Mouse (Mus musculus): ENCODE measurements around the gene Tbc1d4. TPM values are rescaled to one million over a fixed set of nuclear protein-coding genes. Genes with fewer than 3 reads are reported as not detected.

Gene Tbc1d4
- polyA plus RNA-seq, 1 experiment: 1.9 TPM

DNA sequence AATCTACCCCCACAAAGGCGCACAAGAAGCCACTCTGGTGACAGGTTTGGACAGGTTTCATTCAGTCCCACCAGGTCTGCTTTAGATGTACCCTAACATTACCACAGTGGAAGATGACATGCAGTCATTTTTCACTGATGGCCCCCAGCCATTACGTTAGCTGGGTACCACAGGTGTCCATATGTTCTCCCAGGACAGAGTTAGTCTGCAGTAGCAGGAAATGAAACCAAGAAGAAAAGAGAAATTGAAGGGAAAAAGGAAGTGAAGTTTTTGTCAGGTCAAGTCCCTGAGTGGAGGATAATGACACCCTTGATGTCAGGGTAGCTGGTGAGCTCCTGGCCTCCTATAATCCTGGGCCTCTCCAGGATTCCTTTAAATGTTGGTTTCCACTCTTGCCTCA, 89.0 kb downstream of the Tbc1d4 start:
- TF ChIP-seq FOSL1 (IDR thresholded peaks at IDR 0.05; ENCODE audit: insufficient read depth, low read length, poor library complexity, severe bottlenecking) (no peak), MYOG (IDR thresholded peaks at IDR 0.05; ENCODE audit: control insufficient read depth, extremely low read depth, insufficient read length) (no peak), USF1 (IDR thresholded peaks at IDR 0.05; ENCODE audit: low read depth) (no peak), MAX (IDR thresholded peaks at IDR 0.05) (no peak), MYOD1 (IDR thresholded peaks at IDR 0.05; ENCODE audit: control insufficient read depth, insufficient read length, low read depth) (no peak), CTCF (IDR thresholded peaks at IDR 0.05; ENCODE audit: control insufficient read depth, insufficient read depth, insufficient read length) (no peak), CEBPB (IDR thresholded peaks at IDR 0.05; ENCODE audit: low read depth) (no peak)
- Histone ChIP-seq H3K36me3 (ENCODE audit: control insufficient read depth, insufficient read depth) (no peaks in the 10 kb centered on the region), H3K4me3 (ENCODE audit: insufficient read depth, poor library complexity, severe bottlenecking) (no peak overlapping the region), H3K79me3 (ENCODE audit: low read depth) (no peaks in the 10 kb centered on the region), H3K27me3 (ENCODE audit: control insufficient read depth, insufficient read depth, insufficient read length) (no peaks in the 10 kb centered on the region), H3K79me2 (ENCODE audit: control insufficient read depth, insufficient read depth) (no peaks in the 10 kb centered on the region), H3ac (ENCODE audit: control insufficient read depth, insufficient read length, low read depth) (no peak overlapping the region)

DNA sequence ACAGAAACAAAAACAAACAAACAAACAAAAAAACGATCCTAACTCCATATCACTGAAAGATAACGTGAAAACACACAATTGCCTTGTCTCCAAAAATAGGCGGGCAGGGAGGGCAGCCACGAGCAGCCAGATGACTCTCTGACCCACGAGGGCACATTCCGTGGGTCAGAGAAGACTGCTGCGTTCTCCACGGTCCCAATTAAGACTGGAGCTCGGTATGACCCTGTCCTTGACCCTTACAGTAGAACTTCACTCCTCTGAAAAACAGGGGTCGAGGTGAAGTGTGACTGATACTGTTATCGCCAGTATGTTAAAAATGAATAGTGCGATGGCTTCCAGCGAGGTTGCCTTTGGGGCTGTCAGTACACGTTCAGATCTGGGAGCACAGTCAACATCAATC, 90.7 kb downstream of the Tbc1d4 start:
- Histone ChIP-seq H3K27me3 (ENCODE audit: control insufficient read depth, insufficient read depth, insufficient read length) (no peaks in the 10 kb centered on the region), H3K79me2 (ENCODE audit: control insufficient read depth, insufficient read depth) (no peaks in the 10 kb centered on the region), H3K4me3 (ENCODE audit: insufficient read depth, poor library complexity, severe bottlenecking) (no peak overlapping the region), H3ac (ENCODE audit: control insufficient read depth, insufficient read length, low read depth) (no peak overlapping the region), H3K79me3 (ENCODE audit: low read depth) (no peaks in the 10 kb centered on the region), H3K36me3 (ENCODE audit: control insufficient read depth, insufficient read depth) (no peaks in the 10 kb centered on the region)
- TF ChIP-seq CEBPB (IDR thresholded peaks at IDR 0.05; ENCODE audit: low read depth) (no peak), MAX (IDR thresholded peaks at IDR 0.05) (no peak), MYOG (IDR thresholded peaks at IDR 0.05; ENCODE audit: control insufficient read depth, extremely low read depth, insufficient read length) (no peak), USF1 (IDR thresholded peaks at IDR 0.05; ENCODE audit: low read depth) (no peak), FOSL1 (IDR thresholded peaks at IDR 0.05; ENCODE audit: insufficient read depth, low read length, poor library complexity, severe bottlenecking) (no peak), CTCF (IDR thresholded peaks at IDR 0.05; ENCODE audit: control insufficient read depth, insufficient read depth, insufficient read length) (no peak), MYOD1 (IDR thresholded peaks at IDR 0.05; ENCODE audit: control insufficient read depth, insufficient read length, low read depth) (no peak)

DNA sequence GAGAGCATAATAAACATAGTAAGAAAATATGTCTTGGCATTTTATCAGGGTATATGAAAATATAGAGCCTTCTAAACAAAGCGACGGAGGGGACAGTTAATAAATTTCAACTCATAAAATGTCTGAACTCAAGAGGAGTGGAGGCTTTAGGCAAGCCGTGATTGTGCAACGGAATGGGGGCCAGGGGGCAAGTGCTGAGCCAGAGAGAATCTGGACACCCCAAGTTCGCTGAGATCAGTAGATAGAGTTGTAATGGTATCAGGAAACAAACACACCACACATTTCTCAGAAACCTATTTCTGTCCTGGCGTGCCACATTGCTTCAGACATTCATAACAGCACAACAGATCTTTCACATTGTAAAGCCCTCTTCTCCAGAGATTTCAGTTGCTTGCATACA, 91.2 kb downstream of the Tbc1d4 start:
- H3K27me3 ChIP-seq (ENCODE audit: control insufficient read depth, insufficient read depth, insufficient read length): no peaks in the 10 kb centered on the region
- no peaks in the 10 kb centered on the region for H3K36me3 ChIP-seq (ENCODE audit: control insufficient read depth, insufficient read depth)
- TF ChIP-seq FOSL1 (IDR thresholded peaks at IDR 0.05; ENCODE audit: insufficient read depth, low read length, poor library complexity, severe bottlenecking): no peak
- no peak for TF ChIP-seq MYOG (IDR thresholded peaks at IDR 0.05; ENCODE audit: control insufficient read depth, extremely low read depth, insufficient read length)
- no peak for TF ChIP-seq MAX (IDR thresholded peaks at IDR 0.05)
- no peak for TF ChIP-seq CEBPB (IDR thresholded peaks at IDR 0.05; ENCODE audit: low read depth)
- TF ChIP-seq USF1 (IDR thresholded peaks at IDR 0.05; ENCODE audit: low read depth): no peak
- no peak for TF ChIP-seq CTCF (IDR thresholded peaks at IDR 0.05; ENCODE audit: control insufficient read depth, insufficient read depth, insufficient read length)
- no peak for TF ChIP-seq MYOD1 (IDR thresholded peaks at IDR 0.05; ENCODE audit: control insufficient read depth, insufficient read length, low read depth)
- no peak overlapping the region for H3K4me3 ChIP-seq (ENCODE audit: insufficient read depth, poor library complexity, severe bottlenecking)
- no peak overlapping the region for H3ac ChIP-seq (ENCODE audit: control insufficient read depth, insufficient read length, low read depth)
- no peaks in the 10 kb centered on the region for H3K79me3 ChIP-seq (ENCODE audit: low read depth)
- no peaks in the 10 kb centered on the region for H3K79me2 ChIP-seq (ENCODE audit: control insufficient read depth, insufficient read depth)

DNA sequence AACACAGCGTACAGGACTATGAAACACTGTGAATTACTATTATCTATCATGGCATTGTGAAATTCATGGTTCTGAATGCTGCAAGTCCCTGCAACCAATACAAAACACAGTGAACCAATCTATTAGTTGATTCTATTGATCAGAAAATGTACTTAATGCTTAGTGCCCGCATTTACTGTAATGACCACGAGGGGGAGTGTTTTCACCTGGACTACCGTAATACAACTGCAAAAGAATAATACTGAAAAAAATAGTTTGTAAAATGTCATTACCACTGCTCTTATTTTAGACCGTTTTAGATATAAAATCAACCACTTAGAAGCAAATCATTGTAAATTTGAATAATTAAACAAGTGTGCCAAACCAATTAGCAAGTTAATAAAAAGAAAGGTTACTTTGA, 91.7 kb downstream of the Tbc1d4 start:
- no peaks in the 10 kb centered on the region for H3K79me2 ChIP-seq (ENCODE audit: control insufficient read depth, insufficient read depth)
- no peak for TF ChIP-seq USF1 (IDR thresholded peaks at IDR 0.05; ENCODE audit: low read depth)
- no peak for TF ChIP-seq MAX (IDR thresholded peaks at IDR 0.05)
- no peak for TF ChIP-seq MYOD1 (IDR thresholded peaks at IDR 0.05; ENCODE audit: control insufficient read depth, insufficient read length, low read depth)
- TF ChIP-seq FOSL1 (IDR thresholded peaks at IDR 0.05; ENCODE audit: insufficient read depth, low read length, poor library complexity, severe bottlenecking): no peak
- no peak for TF ChIP-seq CEBPB (IDR thresholded peaks at IDR 0.05; ENCODE audit: low read depth)
- no peak for TF ChIP-seq CTCF (IDR thresholded peaks at IDR 0.05; ENCODE audit: control insufficient read depth, insufficient read depth, insufficient read length)
- TF ChIP-seq MYOG (IDR thresholded peaks at IDR 0.05; ENCODE audit: control insufficient read depth, extremely low read depth, insufficient read length): no peak
- no peaks in the 10 kb centered on the region for H3K27me3 ChIP-seq (ENCODE audit: control insufficient read depth, insufficient read depth, insufficient read length)
- no peak overlapping the region for H3ac ChIP-seq (ENCODE audit: control insufficient read depth, insufficient read length, low read depth)
- no peaks in the 10 kb centered on the region for H3K36me3 ChIP-seq (ENCODE audit: control insufficient read depth, insufficient read depth)
- H3K4me3 ChIP-seq (ENCODE audit: insufficient read depth, poor library complexity, severe bottlenecking): no peak overlapping the region
- H3K79me3 ChIP-seq (ENCODE audit: low read depth): no peaks in the 10 kb centered on the region

DNA sequence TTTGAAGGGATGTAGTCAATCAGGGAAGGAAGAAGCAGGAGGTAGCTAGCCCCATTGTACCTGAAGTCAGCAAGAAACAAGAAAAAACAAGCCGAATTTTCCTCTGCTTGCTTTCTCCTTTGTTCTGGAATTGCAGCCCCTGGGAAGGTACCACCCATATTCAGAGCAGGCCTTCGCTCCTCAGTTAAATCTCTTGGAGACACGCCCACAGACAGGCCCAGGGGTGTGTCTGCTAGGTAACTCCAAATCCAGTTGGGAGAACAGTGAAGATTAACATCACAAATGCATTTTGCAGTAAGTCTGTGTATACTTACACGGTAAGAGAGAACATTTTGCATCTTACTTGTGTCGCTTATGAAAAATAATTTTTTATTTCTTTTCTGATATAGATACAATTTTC, 92.1 kb downstream of the Tbc1d4 start:
- Histone ChIP-seq H3ac (ENCODE audit: control insufficient read depth, insufficient read length, low read depth) (no peak overlapping the region), H3K79me3 (ENCODE audit: low read depth) (no peaks in the 10 kb centered on the region), H3K36me3 (ENCODE audit: control insufficient read depth, insufficient read depth) (no peaks in the 10 kb centered on the region), H3K79me2 (ENCODE audit: control insufficient read depth, insufficient read depth) (no peaks in the 10 kb centered on the region), H3K27me3 (ENCODE audit: control insufficient read depth, insufficient read depth, insufficient read length) (no peaks in the 10 kb centered on the region), H3K4me3 (ENCODE audit: insufficient read depth, poor library complexity, severe bottlenecking) (no peak overlapping the region)
- TF ChIP-seq FOSL1 (IDR thresholded peaks at IDR 0.05; ENCODE audit: insufficient read depth, low read length, poor library complexity, severe bottlenecking) (no peak), CTCF (IDR thresholded peaks at IDR 0.05; ENCODE audit: control insufficient read depth, insufficient read depth, insufficient read length) (no peak), MYOG (IDR thresholded peaks at IDR 0.05; ENCODE audit: control insufficient read depth, extremely low read depth, insufficient read length) (no peak), MAX (IDR thresholded peaks at IDR 0.05) (no peak), MYOD1 (IDR thresholded peaks at IDR 0.05; ENCODE audit: control insufficient read depth, insufficient read length, low read depth) (no peak)

DNA sequence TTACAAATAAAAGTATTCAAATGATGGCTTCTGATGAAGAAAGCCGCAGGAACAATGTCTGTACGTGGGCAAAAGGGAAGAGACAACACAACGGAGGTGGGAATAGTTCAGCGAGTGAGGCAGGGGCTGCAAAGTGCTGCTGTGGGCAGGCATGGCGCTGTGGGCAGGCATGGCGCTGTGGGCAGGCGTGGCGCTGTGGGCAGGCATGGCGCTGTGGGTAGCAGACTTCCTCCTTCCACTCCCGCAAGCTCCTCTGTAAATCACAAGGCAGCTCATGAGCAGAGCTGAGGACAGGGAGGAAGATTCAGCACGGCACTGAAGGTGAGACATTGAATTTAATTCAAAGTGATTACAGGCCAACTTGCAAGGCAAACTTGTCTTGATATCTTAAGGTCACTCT, 93.0 kb downstream of the Tbc1d4 start:
- Histone ChIP-seq H3K79me3 (ENCODE audit: low read depth) (no peaks in the 10 kb centered on the region), H3K79me2 (ENCODE audit: control insufficient read depth, insufficient read depth) (no peaks in the 10 kb centered on the region), H3K27me3 (ENCODE audit: control insufficient read depth, insufficient read depth, insufficient read length) (no peaks in the 10 kb centered on the region), H3K36me3 (ENCODE audit: control insufficient read depth, insufficient read depth) (no peaks in the 10 kb centered on the region), H3K4me3 (ENCODE audit: insufficient read depth, poor library complexity, severe bottlenecking) (no peak overlapping the region), H3ac (ENCODE audit: control insufficient read depth, insufficient read length, low read depth) (no peak overlapping the region)
- TF ChIP-seq MAX (IDR thresholded peaks at IDR 0.05): no peak

All from C2C12 (cell line).